Mouse (Mus musculus): Measurements from ENCODE around the gene Tmem88.

Tmem88 gene

DNA sequence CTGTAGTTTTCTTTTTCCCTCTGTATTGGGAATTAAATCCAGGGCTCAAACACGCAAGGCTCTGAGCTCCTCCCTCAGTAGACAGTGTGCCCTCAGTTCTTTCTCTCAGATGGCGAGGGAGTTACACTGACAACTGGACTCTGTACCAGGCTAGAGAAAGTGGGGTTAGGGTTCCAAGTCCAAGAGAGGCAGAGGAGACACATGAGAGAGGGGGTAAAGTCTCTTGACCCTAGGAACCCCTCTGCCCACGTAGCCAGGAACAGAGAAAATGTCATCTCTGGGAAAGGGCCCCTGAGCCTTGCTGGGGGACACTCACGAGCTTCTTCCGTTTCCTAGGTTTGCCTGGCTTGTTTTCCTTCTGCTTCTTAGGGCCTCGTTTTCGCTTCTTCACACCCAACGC, 33.7 kb downstream of the Tmem88 start:
- DNase-seq (ENCODE audit: low spot score in 2 of 2), result no peak

DNA sequence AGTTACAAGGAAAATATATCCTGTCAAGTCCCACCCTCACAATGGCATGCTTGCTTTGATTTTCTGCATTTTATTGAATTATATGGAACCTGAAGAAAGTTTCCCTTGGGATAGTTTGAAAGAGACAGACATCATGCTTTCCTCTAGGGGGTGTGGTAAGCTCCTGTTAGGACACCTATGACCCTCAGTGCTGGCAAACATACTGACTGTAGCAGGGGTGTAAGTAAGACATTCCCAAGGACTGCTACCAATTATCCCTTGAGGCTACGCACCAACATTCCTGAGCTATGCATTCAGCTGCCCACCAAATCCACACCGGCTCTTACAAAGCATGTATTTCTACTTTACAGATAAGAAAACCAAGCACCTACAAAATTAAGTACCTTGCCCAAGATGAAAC, 35.6 kb downstream of the Tmem88 start:
- no peak for DNase-seq (ENCODE audit: low spot score in 2 of 2)

DNA sequence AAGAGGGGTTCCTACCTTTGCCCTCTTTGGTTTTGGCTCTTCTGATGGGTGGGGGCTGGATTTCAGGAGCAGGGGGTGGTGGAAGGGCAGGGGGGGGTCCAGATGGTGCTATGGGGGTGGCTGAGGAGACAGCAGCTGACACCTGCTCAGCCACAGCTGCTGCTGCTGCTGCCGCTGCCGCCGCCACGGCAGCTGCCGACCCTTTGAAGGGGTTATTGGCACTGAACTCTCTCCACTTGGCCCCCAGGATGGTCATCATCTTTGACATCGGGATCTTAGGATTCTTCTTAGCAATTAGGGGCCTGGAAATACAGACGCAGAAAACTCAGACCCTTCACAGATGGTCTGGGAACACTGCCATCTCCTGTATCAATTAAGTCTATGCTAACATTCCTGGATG, 36.0 kb downstream of the Tmem88 start:
- DNase-seq (ENCODE audit: low spot score in 2 of 2), result no peak

DNA sequence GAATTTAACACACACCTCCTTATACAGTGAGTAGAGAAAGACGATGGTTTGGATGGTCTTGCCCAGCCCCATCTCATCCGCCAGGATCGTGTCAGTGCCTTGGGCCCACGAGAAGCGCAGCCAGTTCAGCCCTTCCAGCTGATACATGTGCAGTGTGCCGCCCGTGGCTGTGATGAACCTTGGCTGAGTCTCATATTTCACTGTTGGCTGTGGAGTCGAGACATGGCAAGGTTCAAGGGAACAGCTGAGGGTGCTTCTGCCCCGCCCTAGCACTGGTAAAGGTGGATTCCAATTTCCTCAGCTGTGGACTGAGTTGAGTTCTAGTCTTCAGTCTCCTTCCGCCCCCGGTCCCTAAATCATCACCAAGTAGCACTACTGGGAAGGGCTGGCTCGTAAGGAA, 40.3 kb downstream of the Tmem88 start:
- DNase-seq (ENCODE audit: low spot score in 2 of 2), result no peak

DNA sequence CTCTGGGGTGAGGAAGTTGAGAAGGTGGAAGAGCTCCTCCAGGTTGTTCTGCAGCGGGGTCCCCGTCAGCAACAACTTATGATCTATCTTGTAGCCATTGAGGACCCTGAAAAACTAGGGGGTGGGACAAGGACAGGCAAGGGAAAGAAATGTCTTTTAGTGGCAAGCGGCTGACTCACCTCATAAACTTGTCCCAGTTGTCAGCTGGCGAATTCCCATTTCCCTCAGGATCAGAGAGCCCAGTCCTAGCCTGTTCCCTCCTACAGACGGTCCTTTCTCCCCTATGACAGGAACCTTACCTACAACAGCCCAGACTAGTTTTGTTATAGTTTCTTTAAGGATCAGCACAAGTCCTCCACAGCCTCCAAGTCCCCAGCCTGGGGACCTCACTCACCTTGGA, 41.5 kb downstream of the Tmem88 start:
- DNase-seq (ENCODE audit: low spot score in 2 of 2), result no peak
